Mouse (Mus musculus) limb, embryonic 14.5 days (tissue): ENCODE results near the gene Pou2f3. TPM values are rescaled to one million over a fixed set of nuclear protein-coding genes. Genes with fewer than 3 reads are reported as not detected.

ENCODE experiments used
- ATAC-seq: fragments of 200-750 bp; cut with Nextera tagmentation; 2 replicates; pipeline ENCODE4 v1.8.0; 2017; ENCODE audit warnings: low read depth, moderate number of reproducible peaks, moderate TSS enrichment; ENCODE audit not compliant: low FRiP score
- DNase-seq: peaks from one replicate; pipeline ENCODE4 v3.0.0-alpha.2; 2015; ENCODE audit warnings: low spot score
- H3K27ac ChIP-seq: fragments of 300-500 bp; sonication (generic); replicated peaks from 2 replicates; pipeline ENCODE4 v1.5.1; 2014; ENCODE audit warnings: low read depth, mild to moderate bottlenecking, low read length, moderate library complexity, mixed read lengths
- H3K27me3 ChIP-seq: fragments of 300-500 bp; sonication (generic); 2 replicates; pipeline ENCODE4 v1.6.1; 2014; ENCODE audit warnings: low read length, mixed read lengths; ENCODE audit not compliant: control insufficient read depth, insufficient read depth
- H3K36me3 ChIP-seq: fragments of 300-500 bp; sonication (generic); 2 replicates; pipeline ENCODE4 v1.6.1; 2014; ENCODE audit warnings: mild to moderate bottlenecking, low read length, moderate library complexity, mixed read lengths; ENCODE audit not compliant: control insufficient read depth, insufficient read depth
- H3K4me1 ChIP-seq: fragments of 300-500 bp; sonication (generic); 2 replicates; pipeline ENCODE4 v1.6.1; 2014; ENCODE audit warnings: antibody characterized with exemption, low read length, mixed read lengths; ENCODE audit not compliant: control insufficient read depth, insufficient read depth
- H3K4me2 ChIP-seq: fragments of 300-500 bp; sonication (generic); replicated peaks from 2 replicates; pipeline ENCODE4 v1.6.1; 2014; ENCODE audit warnings: low read depth, mild to moderate bottlenecking, low read length, moderate library complexity; ENCODE audit not compliant: severe bottlenecking
- H3K4me3 ChIP-seq: fragments of 300-500 bp; sonication (generic); replicated peaks from 2 replicates; pipeline ENCODE4 v1.5.1; 2014; ENCODE audit warnings: low read length
- H3K9ac ChIP-seq: fragments of 300-500 bp; sonication (generic); 2 replicates; pipeline ENCODE4 v1.6.1; 2014; ENCODE audit warnings: mild to moderate bottlenecking, low read depth, low read length, moderate library complexity; ENCODE audit not compliant: severe bottlenecking
- H3K9me3 ChIP-seq: fragments of 300-500 bp; sonication (generic); 2 replicates; pipeline ENCODE4 v1.6.1; 2016; ENCODE audit warnings: low read length; ENCODE audit not compliant: control insufficient read depth
- POLR2A ChIP-seq: fragments of 200-500 bp; IDR thresholded peaks from 2 replicates; pipeline ENCODE4 v1.8.0; 2012; ENCODE audit warnings: inconsistent platforms, mild to moderate bottlenecking, moderate library complexity, borderline replicate concordance; ENCODE audit not compliant: insufficient read depth, insufficient read length; ENCODE audit errors: extremely low read depth
- WGBS: fragments of 180-500 bp; shearing (Covaris S2); extraction: QIAGEN DNeasy Blood & Tissue Kit; methylation state at CpG from one replicate; pipeline ENCODE4 v1.1.7; 2014; 5-methylcytosine and 5-hydroxymethylcytosine counted together
- polyA plus RNA-seq, 2 experiments: library from polyadenylated mRNA; depleted of rRNA in 1 of 2; stranded (reverse) in 1 of 2; unstranded in 1 of 2; fragments of >200 nt; fragmentation: Nextera tagmentation in 1 of 2; extraction: Ambion mirVana in 1 of 2; gene quantifications; 2 replicates each; pipeline versions ENCODE4 v1.2.1 to v1.2.3; 2012 to 2014

The Pou2f3 gene
- polyA plus RNA-seq, 2 experiments, result 6.9 to 7.9 TPM

DNA sequence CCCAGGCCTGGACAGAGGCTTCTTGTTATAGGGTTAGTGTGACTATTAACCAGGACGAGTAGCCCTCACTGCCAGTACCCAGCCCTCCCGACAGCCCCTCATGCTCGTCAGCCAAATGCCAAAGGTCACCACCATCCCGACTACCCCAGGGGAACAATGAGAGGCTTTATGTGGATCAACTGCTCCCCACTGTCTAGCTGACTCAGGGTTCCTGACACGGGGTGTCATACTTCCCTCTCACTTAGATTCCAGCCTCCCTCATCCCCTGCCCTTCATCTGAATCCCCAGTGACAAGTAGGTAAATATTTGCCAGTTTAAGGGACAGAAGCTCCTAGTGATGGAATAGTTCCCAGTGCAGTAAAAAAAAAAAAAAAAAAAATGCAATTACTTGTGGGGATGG is 22.1 kb upstream of the Pou2f3 start:
- no peak for ATAC-seq
- DNase-seq, result no peak
- no peak overlapping the region for H3K4me2 ChIP-seq
- no peak overlapping the region for H3K9ac ChIP-seq
- H3K4me3 ChIP-seq, result no peak overlapping the region
- H3K9me3 ChIP-seq, result no peaks in the 10 kb centered on the region
- peaks cover 68% of the 10 kb centered on the region for H3K36me3 ChIP-seq
- TF ChIP-seq POLR2A, result no peak
- no peak overlapping the region for H3K27ac ChIP-seq
- H3K4me1 ChIP-seq, result peaks cover 37% of the 10 kb centered on the region
- 23% methylated on average over 5 of the region's 5 CpGs for WGBS
- no peaks in the 10 kb centered on the region for H3K27me3 ChIP-seq

DNA sequence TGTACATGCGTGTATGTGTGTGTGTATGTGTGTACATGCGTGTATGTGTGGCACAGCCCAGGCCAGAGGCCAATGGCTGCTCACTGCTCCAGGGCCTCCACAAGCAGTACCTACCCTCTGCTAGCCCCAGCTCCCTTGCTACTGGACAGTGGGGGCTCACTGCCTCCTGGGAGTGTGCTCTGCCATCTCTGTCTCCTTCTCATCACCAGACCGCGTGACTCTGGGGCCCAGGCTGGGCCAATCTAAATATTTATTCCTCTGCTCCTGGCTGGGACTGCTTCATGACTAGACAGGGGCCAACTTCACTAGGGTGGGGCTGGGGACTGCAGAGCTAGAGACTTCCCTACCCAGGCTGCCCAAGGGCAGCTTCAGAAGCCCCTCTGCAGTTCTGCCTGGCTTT is 21.6 kb upstream of the Pou2f3 start:
- Histone ChIP-seq H3K9ac (no peak overlapping the region), H3K4me2 (no peak overlapping the region), H3K4me1 (peaks cover 35% of the 10 kb centered on the region), H3K4me3 (no peak overlapping the region), H3K27me3 (no peaks in the 10 kb centered on the region), H3K9me3 (no peaks in the 10 kb centered on the region), H3K27ac (peak overlapping the region; percentile 40; the same call in 1 of the 2 replicates), H3K36me3 (peaks cover 72% of the 10 kb centered on the region)
- DNase-seq (no peak), ATAC-seq (no peak)
- TF ChIP-seq POLR2A, result no peak
- WGBS, result 70% methylated on average over 4 of the region's 4 CpGs

GRCm38 (mm10) chr9:43230886-43231285 is 20.7 kb upstream of the Pou2f3 start:
- TF ChIP-seq POLR2A, result no peak
- WGBS, result 70% methylated on average over 4 of the region's 4 CpGs
- ATAC-seq (no peak), DNase-seq (no peak)
- Histone ChIP-seq H3K4me2 (no peak overlapping the region), H3K27ac (no peak overlapping the region), H3K4me1 (peaks cover 36% of the 10 kb centered on the region), H3K4me3 (no peak overlapping the region), H3K27me3 (no peaks in the 10 kb centered on the region), H3K9ac (no peak overlapping the region), H3K36me3 (peaks cover 65% of the 10 kb centered on the region), H3K9me3 (no peaks in the 10 kb centered on the region)

- Histone ChIP-seq H3K4me1 (peaks cover 45% of the 10 kb centered on the region), H3K9me3 (no peaks in the 10 kb centered on the region), H3K36me3 (peaks cover 56% of the 10 kb centered on the region), H3K9ac (no peak overlapping the region), H3K4me2 (no peak overlapping the region), H3K27ac (no peak overlapping the region), H3K4me3 (no peak overlapping the region), H3K27me3 (no peaks in the 10 kb centered on the region)
- no peak for TF ChIP-seq POLR2A
- WGBS, result 79% methylated on average over 7 of the region's 7 CpGs
- ATAC-seq (no peak), DNase-seq (no peak)
Observed at GRCm38 (mm10) chr9:43229962-43230361, 19.8 kb upstream of the Pou2f3 start.

DNA sequence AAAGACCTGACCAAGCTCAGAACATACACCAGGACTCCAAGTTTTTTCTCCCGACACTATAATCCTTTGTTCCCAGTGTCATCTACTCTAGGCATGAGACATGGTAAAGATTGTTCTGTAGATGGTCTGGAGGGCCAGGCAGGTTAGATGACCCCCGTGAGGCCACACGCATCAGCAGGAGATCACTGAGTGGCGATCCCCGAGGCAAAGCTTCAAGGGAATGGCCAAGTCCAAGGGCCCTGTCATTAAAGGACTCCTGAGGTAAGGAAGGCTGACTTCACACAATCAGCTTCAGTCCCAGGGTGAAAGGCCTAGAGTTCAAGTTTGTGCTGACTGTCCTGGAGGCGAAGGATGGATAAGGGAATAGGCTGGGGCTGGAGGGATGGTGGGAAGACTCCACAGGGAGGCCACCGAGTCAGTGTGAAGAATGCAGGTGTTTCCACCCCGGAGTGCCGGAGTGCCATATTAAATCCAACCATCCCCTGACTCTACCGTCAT is 19.3 kb upstream of the Pou2f3 start:
- H3K4me2 ChIP-seq, result no peak overlapping the region
- H3K4me3 ChIP-seq, result no peak overlapping the region
- H3K36me3 ChIP-seq, result peaks cover 54% of the 10 kb centered on the region
- DNase-seq, result no peak
- H3K9me3 ChIP-seq, result no peaks in the 10 kb centered on the region
- no peak overlapping the region for H3K27ac ChIP-seq
- no peaks in the 10 kb centered on the region for H3K27me3 ChIP-seq
- no peak overlapping the region for H3K9ac ChIP-seq
- no peak for ATAC-seq
- 91% methylated on average over 10 of the region's 10 CpGs for WGBS
- no peak for TF ChIP-seq POLR2A
- peaks cover 48% of the 10 kb centered on the region for H3K4me1 ChIP-seq

- H3K27me3 ChIP-seq, result no peaks in the 10 kb centered on the region
- H3K9me3 ChIP-seq, result no peaks in the 10 kb centered on the region
- 82% methylated on average over 2 of the region's 2 CpGs for WGBS
- DNase-seq (no peak), ATAC-seq (no peak)
- H3K9ac ChIP-seq, result no peak overlapping the region
- no peak overlapping the region for H3K27ac ChIP-seq
- no peak overlapping the region for H3K4me2 ChIP-seq
- no peak overlapping the region for H3K4me3 ChIP-seq
- H3K36me3 ChIP-seq, result peaks cover 56% of the 10 kb centered on the region
- peaks cover 48% of the 10 kb centered on the region for H3K4me1 ChIP-seq
- no peak for TF ChIP-seq POLR2A
Observed at GRCm38 (mm10) chr9:43228745-43229144, 18.6 kb upstream of the Pou2f3 start.
